Mouse (Mus musculus) adrenal gland, adult 2 months (tissue): ENCODE data around the gene Pde4a. TPM values are rescaled to one million over a fixed set of nuclear protein-coding genes. Genes with fewer than 3 reads are reported as not detected.
"Not testable (repeated sequence)": the region's sequence is repeated elsewhere in the genome, so short reads cannot be mapped to it uniquely, and the experiment has no call there.

Experiments used
- DNase-seq: peaks from one replicate; pipeline ENCODE4 v3.0.0; 2021
- polyA plus RNA-seq: library from polyadenylated mRNA; depleted of rRNA; stranded (reverse); fragments of >200 nt; gene quantifications from 2 replicates; pipeline ENCODE4 v1.2.3, GENCODE M21; 2012
- total RNA-seq, 2 experiments: library from RNA; stranded (reverse); gene quantifications; 2 replicates each; pipeline ENCODE4 v1.2.3; 2021

The Pde4a gene
- total and polyA plus RNA-seq, 3 experiments = 8.8 to 17.7 (median 13.2) TPM

- no peak for DNase-seq
Observed at GRCm38 (mm10) chr9:21183421-21183820, 17.9 kb downstream of the Pde4a start.

- DNase-seq = peak; percentile 87
Observed at GRCm38 (mm10) chr9:21183905-21184413, 18.4 kb downstream of the Pde4a start.

- peak; percentile 55 for DNase-seq
Observed at GRCm38 (mm10) chr9:21184733-21185132, 19.2 kb downstream of the Pde4a start.

- peak; percentile 49 for DNase-seq
Observed at GRCm38 (mm10) chr9:21185436-21185835, 19.9 kb downstream of the Pde4a start.

GRCm38 (mm10) chr9:21189905-21190304 is 24.4 kb downstream of the Pde4a start:
- DNase-seq = no peak

GRCm38 (mm10) chr9:21190670-21191069 is 25.2 kb downstream of the Pde4a start:
- no peak for DNase-seq

- DNase-seq = no peak
Observed at GRCm38 (mm10) chr9:21193786-21194185, 28.3 kb downstream of the Pde4a start.

GRCm38 (mm10) chr9:21194787-21195493 is 29.4 kb downstream of the Pde4a start:
- DNase-seq = no peak

GRCm38 (mm10) chr9:21195736-21196505 is 30.4 kb downstream of the Pde4a start:
- not testable (repeated sequence) for DNase-seq

GRCm38 (mm10) chr9:21196521-21197433 is 31.3 kb downstream of the Pde4a start:
- no peak for DNase-seq

GRCm38 (mm10) chr9:21197981-21198380 is 32.5 kb downstream of the Pde4a start:
- no peak for DNase-seq

GRCm38 (mm10) chr9:21198960-21199359 is 33.4 kb downstream of the Pde4a start:
- DNase-seq = no peak

GRCm38 (mm10) chr9:21204156-21204527 is 38.6 kb downstream of the Pde4a start:
- DNase-seq = no peak

- no peak for DNase-seq
Observed at GRCm38 (mm10) chr9:21204528-21205272, 39.2 kb downstream of the Pde4a start.

- no peak for DNase-seq
Observed at GRCm38 (mm10) chr9:21206848-21207247, 41.3 kb downstream of the Pde4a start.

GRCm38 (mm10) chr9:21208626-21209025 is 43.1 kb downstream of the Pde4a start:
- DNase-seq = no peak

- DNase-seq = no peak
Observed at GRCm38 (mm10) chr9:21210821-21211220, 45.3 kb downstream of the Pde4a start.

GRCm38 (mm10) chr9:21211624-21212023 is 46.1 kb downstream of the Pde4a start:
- no peak for DNase-seq

GRCm38 (mm10) chr9:21213617-21214190 is 48.2 kb downstream of the Pde4a start:
- DNase-seq = no peak

- no peak for DNase-seq
Observed at GRCm38 (mm10) chr9:21216050-21216841, 50.7 kb downstream of the Pde4a start.
